Mouse (Mus musculus): Measurements from ENCODE around the gene Cenpx. TPM values are rescaled to one million over a fixed set of nuclear protein-coding genes. Genes with fewer than 3 reads are reported as not detected.
A peak's percentile ranks its signal among the peaks of the same experiment; 100 is the strongest.
"Not testable (repeated sequence)": the region's sequence is repeated elsewhere in the genome, so short reads cannot be mapped to it uniquely, and the experiment has no call there.

Cenpx gene
- total RNA-seq, 2 experiments from 2014 or later = 39.5 to 41.8 TPM

GRCm38 (mm10) chr11:120695641-120696040 is 17.9 kb downstream of the Cenpx start:
- no peak for DNase-seq

- DNase-seq = peak; percentile 30
These were observed 18.4 kb downstream of the Cenpx start for GRCm38 (mm10) chr11:120695184-120695583.

- DNase-seq = no peak
These were observed 20.1 kb downstream of the Cenpx start for GRCm38 (mm10) chr11:120693461-120693860.

GRCm38 (mm10) chr11:120692471-120693011 is 21.0 kb downstream of the Cenpx start:
- peak; percentile 50 for DNase-seq

- DNase-seq = no peak
These were observed 24.2 kb downstream of the Cenpx start for GRCm38 (mm10) chr11:120689365-120689764.

- no peak for DNase-seq
These were observed 26.8 kb downstream of the Cenpx start for GRCm38 (mm10) chr11:120686650-120687272.

- DNase-seq = no peak
These were observed 28.9 kb downstream of the Cenpx start for GRCm38 (mm10) chr11:120684660-120685059.

- DNase-seq = no peak
These were observed 29.5 kb downstream of the Cenpx start for GRCm38 (mm10) chr11:120684086-120684485.

GRCm38 (mm10) chr11:120683536-120683935 is 30.0 kb downstream of the Cenpx start:
- DNase-seq = no peak

- no peak for DNase-seq
These were observed 30.9 kb downstream of the Cenpx start for GRCm38 (mm10) chr11:120682683-120683082.

- peak; percentile 44 for DNase-seq
These were observed 33.6 kb downstream of the Cenpx start for GRCm38 (mm10) chr11:120679909-120680308.

GRCm38 (mm10) chr11:120676951-120677350 is 36.6 kb downstream of the Cenpx start:
- no peak for DNase-seq

GRCm38 (mm10) chr11:120675875-120676274 is 37.7 kb downstream of the Cenpx start:
- not testable (repeated sequence) for DNase-seq

- DNase-seq = no peak
These were observed 39.9 kb downstream of the Cenpx start for GRCm38 (mm10) chr11:120673594-120674122.

GRCm38 (mm10) chr11:120672687-120673593 is 40.6 kb downstream of the Cenpx start, which contains the start of gene Aspscr1:
Gene Aspscr1 (plus strand): TSS chr11:120672973.
- peak; percentile 96 for DNase-seq

GRCm38 (mm10) chr11:120666617-120667016 is 46.9 kb downstream of the Cenpx start:
- no peak for DNase-seq

- peak; percentile 67 for DNase-seq
These were observed 48.1 kb downstream of the Cenpx start for GRCm38 (mm10) chr11:120665406-120665805.

GRCm38 (mm10) chr11:120663714-120664113 is 49.8 kb downstream of the Cenpx start:
- DNase-seq = no peak

GRCm38 (mm10) chr11:120662759-120663158 is 50.8 kb downstream of the Cenpx start:
- DNase-seq = no peak

- DNase-seq = no peak
These were observed 52.5 kb downstream of the Cenpx start, which contains the start of gene Notum for GRCm38 (mm10) chr11:120661076-120661460. Gene Notum (minus strand): TSS chr11:120661175.
